Mouse (Mus musculus): ENCODE data around the gene Ibsp. TPM values are rescaled to one million over a fixed set of nuclear protein-coding genes. Genes with fewer than 3 reads are reported as not detected.
A peak's percentile ranks its signal among the peaks of the same experiment; 100 is the strongest.

The Ibsp gene
- polyA plus RNA-seq, 1 experiment from 2014 or later = 2.1 TPM

- Histone ChIP-seq H3K4me2 (replicated peaks) (no peak overlapping the region), H3K36me3 (no peaks in the 10 kb centered on the region), H3K27me3 (no peaks in the 10 kb centered on the region), H3K4me3 (no peak overlapping the region), H3K27ac (replicated peaks) (no peak overlapping the region), H3K9ac (replicated peaks) (no peak overlapping the region), H3K9me3 (no peaks in the 10 kb centered on the region), H3K4me1 (no peaks in the 10 kb centered on the region)
- 80% methylated on average over 5 of the region's 5 CpGs for WGBS
- ATAC-seq (replicated peaks) = no peak
Observed at GRCm38 (mm10) chr5:104329381-104329780, 30.4 kb downstream of the Ibsp start.

- 77% methylated on average over 5 of the region's 5 CpGs for WGBS
Observed at GRCm38 (mm10) chr5:104330088-104330487, 31.1 kb downstream of the Ibsp start.

GRCm38 (mm10) chr5:104332296-104332695, 33.3 kb downstream of the Ibsp start:
- no peak overlapping the region for H3K4me2 ChIP-seq (replicated peaks)
- H3K4me1 ChIP-seq = no peaks in the 10 kb centered on the region
- no peak for ATAC-seq (replicated peaks)
- no peaks in the 10 kb centered on the region for H3K9me3 ChIP-seq
- H3K27me3 ChIP-seq = no peaks in the 10 kb centered on the region
- H3K9ac ChIP-seq (replicated peaks) = no peak overlapping the region
- no peak overlapping the region for H3K4me3 ChIP-seq
- WGBS = 72% methylated on average over 3 of the region's 3 CpGs
- H3K27ac ChIP-seq (replicated peaks) = no peak overlapping the region
- H3K36me3 ChIP-seq = no peaks in the 10 kb centered on the region

More at GRCm38 (mm10) chr5:104330088-104330487, 31.1 kb downstream of the Ibsp start:
- Histone ChIP-seq H3K4me3 (no peak overlapping the region), H3K27me3 (no peaks in the 10 kb centered on the region), H3K4me1 (no peaks in the 10 kb centered on the region), H3K36me3 (no peaks in the 10 kb centered on the region), H3K27ac (replicated peaks) (no peak overlapping the region), H3K9me3 (no peaks in the 10 kb centered on the region), H3K9ac (replicated peaks) (no peak overlapping the region), H3K4me2 (replicated peaks) (no peak overlapping the region)
- no peak for ATAC-seq (replicated peaks)

- H3K27ac ChIP-seq (replicated peaks) = no peak overlapping the region
- H3K9me3 ChIP-seq = no peaks in the 10 kb centered on the region
- H3K27me3 ChIP-seq = no peaks in the 10 kb centered on the region
- H3K4me1 ChIP-seq = no peaks in the 10 kb centered on the region
- peak; percentile 73 for ATAC-seq (replicated peaks)
- no peak overlapping the region for H3K9ac ChIP-seq (replicated peaks)
- H3K4me2 ChIP-seq (replicated peaks) = no peak overlapping the region
- 44% methylated on average over 7 of the region's 7 CpGs for WGBS
- H3K36me3 ChIP-seq = no peaks in the 10 kb centered on the region
- no peak overlapping the region for H3K4me3 ChIP-seq
Observed at GRCm38 (mm10) chr5:104333231-104333640, 34.3 kb downstream of the Ibsp start.

DNA sequence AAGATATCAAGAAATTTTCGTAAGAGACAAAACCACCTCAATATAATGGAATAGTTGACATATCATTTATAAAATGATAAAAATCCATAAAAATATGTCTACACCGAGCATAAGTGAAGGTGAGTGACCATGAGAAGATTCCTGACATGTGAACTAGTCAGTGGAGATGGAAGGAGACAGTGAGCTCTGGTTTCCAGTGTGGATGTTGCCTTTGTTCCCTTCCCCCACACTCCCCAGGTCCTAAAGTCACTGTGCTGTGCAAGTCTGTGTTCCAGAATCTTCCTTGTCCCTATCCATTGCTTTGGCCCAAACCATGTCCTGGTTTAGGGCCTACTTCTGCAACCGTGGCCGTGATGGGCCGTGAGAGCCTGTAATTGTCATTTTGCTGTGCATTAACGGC, 34.7 kb downstream of the Ibsp start:
- WGBS = 81% methylated on average over 6 of the region's 6 CpGs

GRCm38 (mm10) chr5:104334516-104334915, 35.5 kb downstream of the Ibsp start:
- Histone ChIP-seq H3K9me3 (no peaks in the 10 kb centered on the region), H3K4me1 (no peaks in the 10 kb centered on the region), H3K27me3 (no peaks in the 10 kb centered on the region), H3K4me2 (replicated peaks) (no peak overlapping the region), H3K27ac (replicated peaks) (no peak overlapping the region), H3K36me3 (no peaks in the 10 kb centered on the region), H3K9ac (replicated peaks) (no peak overlapping the region), H3K4me3 (no peak overlapping the region)
- no peak for ATAC-seq (replicated peaks)
- 86% methylated on average over 14 of the region's 14 CpGs for WGBS

More for the DNA sequence above, 34.7 kb downstream of the Ibsp start:
- peak; percentile 26; the same call in 1 of the 2 replicates for ATAC-seq (replicated peaks)
- Histone ChIP-seq H3K27ac (replicated peaks) (no peak overlapping the region), H3K4me3 (no peak overlapping the region), H3K9me3 (no peaks in the 10 kb centered on the region), H3K36me3 (no peaks in the 10 kb centered on the region), H3K4me1 (no peaks in the 10 kb centered on the region), H3K27me3 (no peaks in the 10 kb centered on the region), H3K9ac (replicated peaks) (no peak overlapping the region), H3K4me2 (replicated peaks) (no peak overlapping the region)

GRCm38 (mm10) chr5:104335962-104336361, 37.0 kb downstream of the Ibsp start:
- Histone ChIP-seq H3K27ac (replicated peaks) (no peak overlapping the region), H3K9ac (replicated peaks) (no peak overlapping the region), H3K4me3 (no peak overlapping the region), H3K9me3 (no peaks in the 10 kb centered on the region), H3K4me2 (replicated peaks) (no peak overlapping the region), H3K27me3 (no peaks in the 10 kb centered on the region), H3K4me1 (no peaks in the 10 kb centered on the region), H3K36me3 (no peaks in the 10 kb centered on the region)
- WGBS = 93% methylated on average over 5 of the region's 5 CpGs
- ATAC-seq (replicated peaks) = no peak

DNA sequence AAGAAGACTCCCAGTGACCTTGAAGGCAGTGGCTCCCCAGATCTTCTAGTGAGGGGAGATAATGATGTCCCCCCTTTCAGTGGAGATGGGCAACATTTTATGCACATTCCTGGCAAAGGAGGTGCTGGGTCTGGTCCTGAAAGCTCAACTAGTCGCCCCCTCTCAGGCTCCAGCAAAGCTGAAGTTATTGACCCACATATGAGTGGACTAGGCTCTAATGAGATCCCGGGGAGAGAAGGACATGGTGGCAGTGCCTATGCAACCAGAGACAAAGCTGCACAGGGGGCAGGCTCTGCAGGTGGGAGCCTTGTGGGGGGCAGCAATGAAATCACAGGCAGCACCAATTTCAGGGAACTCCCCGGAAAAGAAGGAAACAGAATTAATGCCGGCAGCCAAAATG, 38.5 kb downstream of the Ibsp start:
- Histone ChIP-seq H3K4me1 (no peaks in the 10 kb centered on the region), H3K27ac (replicated peaks) (no peak overlapping the region), H3K4me3 (no peak overlapping the region), H3K36me3 (no peaks in the 10 kb centered on the region), H3K9ac (replicated peaks) (no peak overlapping the region), H3K27me3 (no peaks in the 10 kb centered on the region), H3K9me3 (no peaks in the 10 kb centered on the region), H3K4me2 (replicated peaks) (no peak overlapping the region)
- WGBS = 69% methylated on average over 4 of the region's 4 CpGs
- ATAC-seq (replicated peaks) = no peak

- H3K9me3 ChIP-seq = no peaks in the 10 kb centered on the region
- H3K4me1 ChIP-seq = no peaks in the 10 kb centered on the region
- H3K4me2 ChIP-seq (replicated peaks) = no peak overlapping the region
- no peak for ATAC-seq (replicated peaks)
- no peak overlapping the region for H3K27ac ChIP-seq (replicated peaks)
- H3K36me3 ChIP-seq = no peaks in the 10 kb centered on the region
- 87% methylated on average over 5 of the region's 5 CpGs for WGBS
- H3K27me3 ChIP-seq = no peaks in the 10 kb centered on the region
- no peak overlapping the region for H3K4me3 ChIP-seq
- no peak overlapping the region for H3K9ac ChIP-seq (replicated peaks)
Observed at GRCm38 (mm10) chr5:104339009-104339408, 40.0 kb downstream of the Ibsp start.

DNA sequence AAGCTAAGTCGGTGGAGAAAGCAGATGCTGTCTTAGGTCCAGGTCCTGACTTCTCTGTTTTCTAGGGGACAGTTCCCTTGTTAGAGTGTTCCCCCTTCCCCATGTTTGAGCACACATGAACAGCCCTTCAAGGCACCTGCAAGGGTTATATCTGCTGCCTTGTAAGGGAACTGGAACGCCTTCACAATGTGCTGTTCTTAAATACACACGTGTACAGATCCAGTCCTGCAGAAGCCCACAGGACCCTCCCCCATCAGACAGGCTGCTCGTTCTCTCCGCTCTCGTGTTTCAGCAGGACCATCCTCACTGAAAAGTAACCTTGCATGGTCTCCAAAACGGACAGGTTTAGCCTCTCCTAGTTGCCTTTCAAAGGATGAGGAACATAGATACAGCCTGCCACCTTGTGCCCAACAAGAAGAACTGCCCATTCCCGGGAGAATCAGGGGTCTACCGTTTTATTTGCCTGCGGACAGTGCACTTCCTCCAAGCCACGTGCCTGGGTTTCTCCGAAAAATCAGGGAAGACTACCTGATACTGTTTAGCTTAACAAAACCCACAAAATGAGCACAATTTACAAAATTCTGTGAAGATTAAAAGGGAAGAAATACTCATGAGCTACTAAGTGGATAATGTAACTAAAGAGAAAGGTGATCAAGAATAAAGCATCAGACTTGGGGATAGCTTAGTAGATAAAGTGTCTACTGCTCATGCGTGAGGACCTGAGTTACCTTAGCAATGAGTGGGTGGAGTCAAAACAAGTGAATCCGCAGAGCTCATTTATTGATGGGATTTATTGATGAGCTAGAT, 40.9 kb downstream of the Ibsp start:
- ATAC-seq (replicated peaks) = peak; percentile 76
- no peak overlapping the region; the same call in 1 of the 2 replicates for H3K9ac ChIP-seq (replicated peaks)
- no peaks in the 10 kb centered on the region for H3K4me1 ChIP-seq

GRCm38 (mm10) chr5:104340513-104340829, 41.5 kb downstream of the Ibsp start:
- Histone ChIP-seq H3K9me3 (no peaks in the 10 kb centered on the region), H3K4me2 (replicated peaks) (no peak overlapping the region), H3K4me3 (no peak overlapping the region), H3K9ac (replicated peaks) (no peak overlapping the region), H3K27me3 (no peaks in the 10 kb centered on the region), H3K27ac (replicated peaks) (no peak overlapping the region), H3K4me1 (no peaks in the 10 kb centered on the region), H3K36me3 (no peaks in the 10 kb centered on the region)
- 0 out of 2 replicates have a peak, but pooled peaks have one; percentile 23 for ATAC-seq (replicated peaks)
- WGBS = 79% methylated on average over 3 of the region's 4 CpGs

More for the DNA sequence above, 40.9 kb downstream of the Ibsp start:
- Histone ChIP-seq H3K9me3 (no peaks in the 10 kb centered on the region), H3K4me3 (no peak overlapping the region), H3K27ac (replicated peaks) (no peak overlapping the region), H3K4me2 (replicated peaks) (peak overlapping the region; percentile 25), H3K36me3 (no peaks in the 10 kb centered on the region), H3K27me3 (no peaks in the 10 kb centered on the region)
- WGBS = 23% methylated on average over 14 of the region's 14 CpGs

DNA sequence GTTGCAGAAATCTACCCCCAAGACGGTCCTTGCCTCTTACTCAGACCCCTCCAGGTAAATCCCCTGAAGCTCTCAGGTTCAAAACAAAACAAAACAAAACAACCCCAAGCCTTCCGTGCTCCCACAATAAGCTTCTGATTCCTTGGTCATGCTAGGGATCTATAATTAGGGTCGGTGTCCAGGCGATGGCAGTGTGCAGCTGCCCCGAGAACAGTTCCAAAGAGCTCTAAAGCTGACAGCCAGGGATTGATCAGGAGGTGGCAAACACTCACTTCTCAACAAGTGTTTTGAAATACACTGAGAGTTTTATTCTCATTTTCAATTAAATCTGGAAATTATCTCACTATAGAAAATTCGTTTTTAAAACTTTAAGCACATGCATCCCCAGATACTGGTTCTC, 43.9 kb downstream of the Ibsp start:
- Histone ChIP-seq H3K4me3 (no peak overlapping the region), H3K36me3 (no peaks in the 10 kb centered on the region), H3K4me1 (no peaks in the 10 kb centered on the region), H3K9me3 (no peaks in the 10 kb centered on the region), H3K27me3 (no peaks in the 10 kb centered on the region), H3K4me2 (replicated peaks) (no peak overlapping the region), H3K9ac (replicated peaks) (no peak overlapping the region), H3K27ac (replicated peaks) (no peak overlapping the region)
- ATAC-seq (replicated peaks) = no peak
- WGBS = 24% methylated on average over 6 of the region's 6 CpGs

All from forebrain, embryonic 15.5 days (tissue).